Mouse (Mus musculus): ENCODE data around the gene Zfp53.

- TF ChIP-seq CTCF (IDR thresholded peaks at IDR 0.05; ENCODE audit: insufficient read depth, low read depth, low read length), result no peak
- TF ChIP-seq POLR2A (IDR thresholded peaks at IDR 0.05; ENCODE audit: insufficient read depth, low read depth, low read length), result no peak
Observed at GRCm38 (mm10) chr17:21472032-21472652, 16.7 kb upstream of the Zfp53 start.
